Mouse (Mus musculus) left cerebral cortex, adult 2 months (tissue): ENCODE results near the gene Rplp2. TPM values are rescaled to one million over a fixed set of nuclear protein-coding genes. Genes with fewer than 3 reads are reported as not detected.
A peak's percentile ranks its signal among the peaks of the same experiment; 100 is the strongest.

Source experiments
- DNase-seq, 2 experiments: peaks; one replicate each; pipeline ENCODE4 v3.0.0; 2021 to 2022; ENCODE audit warnings: low spot score in 2 of 2, mixed read lengths in 1 of 2; ENCODE audit errors: extremely low spot score in 1 of 2
- H3K27ac ChIP-seq: fragments of 200-600 bp; 2 replicates; pipeline ENCODE4 v1.8.1; 2022
- H3K4me3 ChIP-seq: fragments of 200-600 bp; 2 replicates; pipeline ENCODE4 v1.8.1; 2022
- CTCF ChIP-seq: fragments of 200-600 bp; IDR thresholded peaks from 2 replicates; pipeline ENCODE4 v1.8.1; 2022; ENCODE audit warnings: antibody characterized with exemption, mild to moderate bottlenecking, moderate library complexity
- intact Hi-C: fragments of 180-260 bp; cut with DNase I; formaldehyde crosslinking; loops from one replicate; pipeline ENCODE4 v1.15.1; 2025
- total RNA-seq, 2 experiments: library from RNA; stranded (reverse); gene quantifications; 2 replicates each; pipeline ENCODE4 v1.2.3; 2021

Gene Rplp2
- total RNA-seq, 2 experiments from 2014 or later: 552 to 567 TPM

DNA sequence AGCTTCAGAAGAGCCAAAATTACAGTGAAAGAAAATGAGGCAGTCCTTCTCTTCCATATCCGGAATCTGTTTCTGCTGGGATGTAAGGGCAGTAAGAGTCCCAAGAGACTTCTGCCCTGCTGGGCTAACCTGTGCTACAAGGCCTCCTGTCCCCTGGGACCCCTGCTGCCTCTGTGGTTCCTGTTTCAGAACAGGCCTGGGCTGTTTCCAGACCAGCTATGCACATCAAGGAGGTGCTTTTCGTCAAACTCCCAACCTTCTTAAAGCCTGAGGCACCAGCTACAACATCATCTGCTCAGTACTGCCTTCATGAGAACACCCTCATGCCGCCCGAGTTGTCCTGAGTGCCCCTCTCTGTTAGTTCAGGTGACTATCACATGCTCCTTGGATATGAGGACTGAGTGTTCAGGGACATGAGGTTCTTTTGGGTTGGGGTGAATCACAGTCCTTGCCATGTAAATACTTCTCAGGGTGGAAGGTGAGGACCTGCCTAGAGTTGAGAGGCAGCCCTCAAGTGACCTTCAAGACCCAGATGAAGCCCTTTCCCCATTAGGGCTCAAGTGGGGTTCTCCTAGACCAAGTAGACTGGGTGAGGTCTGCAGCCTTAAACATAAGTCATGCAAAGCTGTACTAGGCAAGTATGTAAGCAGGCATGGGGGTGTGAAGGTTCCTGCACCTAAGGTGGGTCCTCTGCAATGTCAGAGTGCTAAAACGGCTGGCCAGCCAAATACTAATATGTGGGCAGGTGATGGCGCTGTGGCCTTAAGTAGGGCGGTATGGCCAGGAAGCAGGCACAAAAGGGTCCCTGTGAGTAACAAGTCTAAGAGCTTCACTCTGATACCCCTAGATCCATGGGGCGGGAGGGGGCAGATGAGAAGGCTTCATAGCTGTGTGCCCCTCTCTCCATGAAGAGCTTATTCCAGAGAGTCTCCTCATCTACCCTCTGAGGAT lies 29.2 kb upstream of the Rplp2 start:
- no peak for TF ChIP-seq CTCF
- no peak for DNase-seq
- Histone ChIP-seq H3K27ac (no peak overlapping the region), H3K4me3 (no peak overlapping the region)
- intact Hi-C loops: no loop called here

DNA sequence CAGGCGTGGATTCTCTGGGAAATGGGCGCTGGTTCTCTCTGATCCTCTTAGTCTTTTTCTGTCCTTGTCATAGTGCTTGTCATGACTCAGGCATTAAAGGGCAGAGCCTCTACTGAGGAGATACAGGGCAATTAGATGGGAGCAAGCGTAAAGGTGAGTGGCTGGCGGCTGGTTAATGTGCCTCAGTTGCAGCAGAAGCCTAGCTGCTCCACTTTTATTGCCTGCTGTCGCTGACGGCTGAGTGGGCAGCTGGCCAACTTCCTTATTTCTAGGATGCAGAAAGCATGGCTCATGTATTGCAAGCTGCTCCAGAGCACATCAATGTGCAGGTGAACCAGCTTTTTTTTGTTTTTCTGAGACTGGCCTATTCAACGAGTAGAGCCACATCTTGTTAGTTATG lies 28.2 kb upstream of the Rplp2 start:
- intact Hi-C loops: no loop called here
- DNase-seq: peak in 1 of 2 experiments; percentile 33
- H3K4me3 ChIP-seq: no peak overlapping the region
- H3K27ac ChIP-seq: no peak overlapping the region
- TF ChIP-seq CTCF: no peak

DNA sequence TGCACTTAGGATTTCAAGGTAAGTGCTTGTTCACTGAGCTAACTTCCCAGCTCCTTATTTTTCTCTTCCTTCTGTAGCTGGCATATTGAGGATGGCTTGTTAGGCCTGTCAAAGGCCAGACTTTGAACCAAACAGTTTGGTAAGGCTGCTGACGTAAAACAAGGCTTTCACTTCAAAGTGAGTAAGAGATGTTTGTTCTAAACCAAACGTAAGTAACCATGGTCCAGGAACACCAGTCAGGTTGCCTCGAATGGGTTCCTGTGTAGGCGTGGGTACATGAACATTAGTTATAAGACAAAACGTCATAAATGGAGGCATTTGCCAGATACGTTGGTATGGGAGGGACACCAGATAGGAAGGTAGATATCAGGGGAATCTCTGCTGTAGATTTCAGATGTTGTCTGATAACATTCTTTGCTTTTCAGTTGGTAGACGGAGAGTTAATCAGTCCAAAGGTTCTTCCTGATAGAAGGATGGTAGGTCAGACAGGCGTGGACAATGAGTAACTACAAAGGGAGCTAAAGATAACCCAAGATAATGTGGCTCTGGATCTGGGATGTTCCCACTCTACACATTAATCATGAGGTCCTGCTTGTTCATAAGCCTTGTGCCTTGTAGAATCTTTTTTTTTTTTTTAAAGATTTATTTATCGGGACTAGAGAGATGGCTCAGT lies 27.0 kb upstream of the Rplp2 start:
- TF ChIP-seq CTCF: no peak
- Histone ChIP-seq H3K4me3 (no peak overlapping the region), H3K27ac (no peak overlapping the region)
- DNase-seq: no peak
- intact Hi-C loops: no loop called here

DNA sequence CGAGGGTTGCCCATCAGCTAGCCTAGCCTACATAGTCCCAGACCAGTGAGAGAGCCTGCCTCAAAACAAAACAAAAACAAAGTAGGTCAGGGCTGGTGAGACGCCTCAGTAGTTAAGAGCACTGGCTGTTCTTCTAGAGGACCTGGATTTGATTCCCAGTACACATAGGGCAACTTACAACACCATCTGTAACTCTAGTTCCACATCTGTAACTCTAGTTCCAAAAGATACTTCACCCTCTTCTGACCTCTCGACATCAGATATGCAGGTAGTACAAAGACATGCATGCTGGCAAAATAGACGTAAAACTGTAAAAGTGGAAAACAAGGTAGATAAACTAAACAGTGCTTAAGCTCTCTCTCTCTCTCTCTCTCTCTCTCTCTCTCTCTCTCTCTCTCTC lies 23.4 kb upstream of the Rplp2 start:
- Histone ChIP-seq H3K4me3 (no peak overlapping the region), H3K27ac (no peak overlapping the region)
- no peak for DNase-seq
- no peak for TF ChIP-seq CTCF
- intact Hi-C loops: no loop called here

DNA sequence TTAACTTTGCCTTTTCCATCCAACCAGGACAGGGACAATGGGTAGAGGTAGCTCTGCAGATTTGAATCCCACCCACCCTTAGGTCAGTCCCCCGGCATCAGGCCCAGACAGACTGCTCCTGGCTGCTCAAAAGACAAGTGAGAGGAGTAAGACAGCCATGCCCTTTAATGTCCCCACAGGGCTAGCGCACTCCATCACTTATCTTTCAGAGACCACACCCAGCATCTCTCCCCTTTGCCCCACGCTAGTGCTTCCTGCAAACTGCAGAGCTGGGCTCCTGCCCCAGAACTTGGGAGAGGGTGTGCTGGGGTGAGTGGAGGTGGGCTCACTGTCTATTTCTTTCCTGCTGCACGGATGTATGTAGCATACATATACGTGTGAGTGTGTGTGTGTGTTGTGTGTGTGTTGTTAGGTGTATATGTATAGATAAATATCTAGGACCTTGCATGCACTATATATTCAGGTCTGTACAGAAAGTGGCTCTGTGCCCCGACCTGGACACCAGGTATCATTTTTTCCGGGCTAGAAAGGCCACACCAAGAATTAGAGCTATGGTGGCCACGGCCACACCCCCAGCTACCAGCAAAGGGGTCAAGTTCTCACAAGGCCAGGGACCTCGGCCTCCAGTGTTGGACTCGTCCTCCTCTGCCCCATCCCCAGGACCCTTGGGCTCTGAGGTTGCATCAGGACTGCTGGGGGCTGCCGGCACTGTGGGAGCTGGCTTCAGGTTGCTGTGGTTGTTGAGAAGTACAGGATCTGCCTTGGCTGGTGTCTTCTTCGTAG lies 20.0 kb upstream of the Rplp2 start:
- TF ChIP-seq CTCF: no peak
- Histone ChIP-seq H3K27ac (no peak overlapping the region), H3K4me3 (no peak overlapping the region)
- intact Hi-C loops: no loop called here
- no peak for DNase-seq

DNA sequence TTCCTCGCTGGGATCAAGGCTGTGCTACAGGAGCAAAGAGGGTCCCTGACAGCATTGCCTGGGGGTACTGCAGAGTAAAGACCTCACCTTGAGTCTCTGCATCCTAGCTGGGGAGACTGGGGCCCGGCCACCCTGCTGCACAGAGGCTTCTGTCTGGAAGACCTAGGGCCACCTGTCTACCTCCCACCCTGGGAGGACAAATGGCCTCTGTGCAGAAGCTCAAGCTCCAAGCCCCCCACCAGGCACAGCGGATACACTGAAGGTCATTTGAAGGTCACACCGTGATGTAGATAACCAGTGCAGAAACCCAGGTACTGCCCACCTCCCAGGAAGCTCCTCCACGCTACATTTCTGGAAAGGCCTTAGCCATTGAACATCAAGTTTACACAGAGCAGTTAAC lies 18.5 kb upstream of the Rplp2 start:
- Histone ChIP-seq H3K4me3 (peak overlapping the region; percentile 94), H3K27ac (peak overlapping the region; percentile 97)
- intact Hi-C loops: loop anchor here (2.0 kb wide), 1 partner anchor 14 kb away; the partner anchor contains the start of gene Gatd1
- no peak for TF ChIP-seq CTCF
- DNase-seq: no peak

DNA sequence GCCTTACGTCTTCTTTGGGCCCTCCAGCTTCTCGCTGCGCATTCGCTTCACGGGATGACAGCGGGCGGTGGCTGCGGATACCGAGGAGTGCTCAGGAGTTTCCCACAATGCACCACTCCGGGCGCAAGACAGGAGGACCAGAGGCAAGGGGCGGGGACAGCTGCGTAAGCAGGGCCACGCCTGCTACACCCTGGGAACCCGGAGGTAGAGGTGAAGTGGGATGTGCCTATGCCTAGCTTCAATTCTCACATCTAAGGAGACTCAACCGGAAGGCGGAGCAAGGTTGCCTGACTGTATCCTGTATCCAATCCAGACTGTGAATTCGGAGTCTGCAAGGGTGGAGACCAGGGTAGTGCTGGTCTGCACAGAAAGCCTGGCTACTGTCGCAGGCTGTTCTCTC lies 17.9 kb upstream of the Rplp2 start, which contains the start of gene Cend1:
Gene Cend1, minus strand, starts transcription at position 182 of the 400 bp plus-strand sequence.
- H3K27ac ChIP-seq: peak within 1 kb of the TSS; percentile 97
- intact Hi-C loops: loop anchor here (2.0 kb wide), 1 partner anchor 15 kb away; the partner anchor contains the start of gene Gatd1
- H3K4me3 ChIP-seq: peak within 1 kb of the TSS; percentile 94
- peak; percentile 88 to 89 for DNase-seq
- no peak for TF ChIP-seq CTCF

DNA sequence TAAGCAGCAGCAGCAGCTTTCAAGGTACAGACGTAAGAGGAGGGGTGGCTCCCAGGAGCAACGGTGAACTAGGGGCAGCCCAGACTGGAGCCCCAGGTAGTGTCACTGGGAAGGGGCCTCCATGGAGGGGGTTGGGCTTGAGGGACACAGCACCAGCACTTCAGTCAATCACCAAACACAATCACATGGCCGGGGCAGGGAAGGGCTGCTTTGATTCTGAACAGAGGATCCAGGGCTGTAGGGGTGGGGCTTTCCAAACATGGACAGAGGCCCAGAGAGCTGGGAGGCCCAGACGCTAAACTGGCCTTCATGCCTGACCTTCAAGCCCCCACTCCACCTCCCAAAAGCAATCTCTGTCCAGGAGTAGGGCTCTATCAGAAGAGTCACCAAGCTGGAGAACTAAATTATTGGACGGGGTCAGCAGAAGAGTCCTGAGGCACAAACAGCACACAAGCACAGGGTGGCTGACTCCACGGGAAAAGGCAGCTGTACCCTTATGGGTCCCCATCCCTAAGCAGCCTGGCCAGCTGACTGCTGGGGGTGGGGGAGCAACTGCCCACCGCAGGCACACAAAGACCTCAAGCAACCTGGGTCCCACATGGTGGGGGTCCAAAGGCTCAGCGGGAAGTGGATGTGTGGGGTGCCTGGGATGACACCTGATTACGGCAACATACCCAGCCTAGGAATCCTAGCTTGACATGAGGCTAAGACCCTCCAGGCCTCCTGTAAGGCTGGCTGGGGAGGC lies 17.2 kb upstream of the Rplp2 start:
- peak overlapping the region; percentile 12; the same call in 1 of the 2 replicates for H3K27ac ChIP-seq
- DNase-seq: no peak
- intact Hi-C loops: loop anchor here (2.0 kb wide), 1 partner anchor 15 kb away; the partner anchor contains the start of gene Gatd1
- no peak for TF ChIP-seq CTCF
- H3K4me3 ChIP-seq: peak overlapping the region; percentile 94

DNA sequence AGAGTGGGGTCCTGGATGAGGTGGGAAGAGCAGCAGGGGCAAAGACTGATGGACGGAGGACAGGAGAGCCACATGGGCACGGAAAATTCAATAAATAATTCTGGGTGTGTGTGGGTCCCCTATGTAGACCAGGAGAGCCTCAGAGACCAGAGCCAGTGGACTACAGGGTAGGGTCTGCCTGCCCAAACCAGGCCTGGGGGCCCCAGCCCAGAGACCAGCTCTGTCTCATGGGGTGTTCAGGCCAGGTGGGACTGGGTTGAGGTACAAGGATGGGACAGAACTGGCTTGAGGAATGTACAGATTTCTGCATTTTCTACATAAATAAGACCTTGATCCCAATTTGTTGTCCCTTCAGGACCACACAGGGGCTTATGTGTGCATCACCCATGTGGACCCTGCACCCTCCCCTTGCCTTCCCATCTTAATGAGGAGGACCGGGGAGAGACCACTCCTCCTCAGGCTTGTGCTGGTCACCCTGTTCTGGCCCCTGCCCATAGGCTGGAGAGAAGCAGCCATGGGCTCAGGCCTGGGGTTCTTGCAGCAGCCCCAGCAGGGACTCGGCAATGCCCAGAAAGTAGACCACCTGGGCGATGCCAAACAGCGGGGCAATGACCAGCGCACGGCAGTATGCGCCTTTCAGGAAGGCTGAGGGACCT lies 16.5 kb upstream of the Rplp2 start:
- DNase-seq: no peak
- no peak for TF ChIP-seq CTCF
- no peak overlapping the region for H3K4me3 ChIP-seq
- intact Hi-C loops: no loop called here
- no peak overlapping the region for H3K27ac ChIP-seq

DNA sequence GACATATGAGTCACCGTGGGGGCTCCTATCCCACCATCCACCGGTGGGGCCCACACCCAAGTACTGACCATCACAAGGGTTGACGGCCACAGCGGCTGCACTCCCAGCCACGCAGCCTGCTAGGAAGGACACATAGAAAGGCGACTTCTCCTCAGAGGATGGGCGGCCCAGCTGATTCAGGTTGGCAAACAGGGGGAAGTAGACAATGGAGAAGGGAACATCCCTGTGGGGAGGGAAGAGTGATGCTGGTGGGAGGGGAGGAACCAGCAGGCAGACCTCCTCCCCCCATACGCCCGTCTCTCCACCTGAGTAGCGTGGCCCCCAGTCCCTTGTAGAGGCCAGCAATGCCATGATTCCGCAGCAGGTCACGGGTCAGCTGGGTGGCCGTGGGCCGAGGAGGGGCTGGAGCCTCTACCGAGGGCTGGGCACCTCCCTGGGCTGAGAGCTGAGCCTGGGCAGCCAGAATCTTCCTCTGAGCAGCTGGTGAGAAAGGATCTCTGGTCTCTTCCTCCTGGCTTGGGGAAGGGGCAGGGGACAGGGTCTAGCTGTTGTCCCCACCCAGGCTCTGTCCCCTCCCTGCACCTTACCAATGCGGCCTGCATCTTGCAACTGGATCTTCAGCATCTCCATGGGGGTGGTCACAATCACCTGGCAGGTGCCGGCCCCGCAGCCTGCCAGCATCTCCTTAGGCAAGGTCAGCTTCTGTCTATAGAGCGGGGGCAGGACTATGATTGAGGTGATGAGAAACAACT lies 15.6 kb upstream of the Rplp2 start:
- Histone ChIP-seq H3K27ac (no peak overlapping the region), H3K4me3 (no peak overlapping the region)
- TF ChIP-seq CTCF: no peak
- intact Hi-C loops: no loop called here
- DNase-seq: no peak
